Mouse (Mus musculus) lung, adult 2 months (tissue): ENCODE results near the gene Parp8.

Experiments used
- CTCF ChIP-seq: fragments of 200-500 bp; IDR thresholded peaks from 2 replicates; pipeline ENCODE4 v1.5.1; 2011; ENCODE audit warnings: mild to moderate bottlenecking, low read length, control low read depth; ENCODE audit not compliant: insufficient read depth
- POLR2A ChIP-seq: fragments of 200-500 bp; IDR thresholded peaks from 2 replicates; pipeline ENCODE4 v1.6.1; 2011; ENCODE audit warnings: low read depth, mild to moderate bottlenecking, control low read depth, low read length, borderline replicate concordance; ENCODE audit errors: extremely low read depth

GRCm38 (mm10) chr13:116830984-116831383 is 194.4 kb downstream of the Parp8 start:
- no peak for TF ChIP-seq POLR2A
- no peak for TF ChIP-seq CTCF
